Mouse (Mus musculus) spleen, postnatal 10 days (tissue): ENCODE results near the gene Sh3bp4.

ENCODE experiments used
- DNase-seq, 2 experiments: peaks; one replicate each; pipeline ENCODE4 v3.0.0; 2021 to 2022; ENCODE audit warnings: low spot score in 2 of 2

Gene Sh3bp4

GRCm38 (mm10) chr1:89070103-89070700 lies at the start of gene Sh3bp4:
TSS of gene Sh3bp4 (plus strand) at chr1:89070415.
- peak; percentile 64 to 92 for DNase-seq

GRCm38 (mm10) chr1:89022997-89023396 lies 47.2 kb upstream of the Sh3bp4 start:
- DNase-seq: no peak

- no peak for DNase-seq
Measured at GRCm38 (mm10) chr1:89024696-89025612, 45.3 kb upstream of the Sh3bp4 start.

GRCm38 (mm10) chr1:89026040-89026439 lies 44.2 kb upstream of the Sh3bp4 start:
- DNase-seq: no peak

- DNase-seq: no peak
Measured at GRCm38 (mm10) chr1:89029136-89029927, 40.9 kb upstream of the Sh3bp4 start.

GRCm38 (mm10) chr1:89033661-89034060 lies 36.6 kb upstream of the Sh3bp4 start:
- DNase-seq: no peak

- DNase-seq: no peak
Measured at GRCm38 (mm10) chr1:89034061-89034460, 36.2 kb upstream of the Sh3bp4 start.

GRCm38 (mm10) chr1:89035115-89035514 lies 35.1 kb upstream of the Sh3bp4 start:
- no peak for DNase-seq

- no peak for DNase-seq
Measured at GRCm38 (mm10) chr1:89039836-89040235, 30.4 kb upstream of the Sh3bp4 start.

GRCm38 (mm10) chr1:89041290-89041689 lies 28.9 kb upstream of the Sh3bp4 start:
- no peak for DNase-seq

- no peak for DNase-seq
Measured at GRCm38 (mm10) chr1:89042081-89042480, 28.1 kb upstream of the Sh3bp4 start.

- no peak for DNase-seq
Measured at GRCm38 (mm10) chr1:89042956-89043355, 27.3 kb upstream of the Sh3bp4 start.

GRCm38 (mm10) chr1:89045403-89045802 lies 24.8 kb upstream of the Sh3bp4 start:
- no peak for DNase-seq

GRCm38 (mm10) chr1:89049506-89049905 lies 20.7 kb upstream of the Sh3bp4 start:
- DNase-seq: no peak

- DNase-seq: no peak
Measured at GRCm38 (mm10) chr1:89056175-89056574, 14.0 kb upstream of the Sh3bp4 start.

GRCm38 (mm10) chr1:89057430-89057829 lies 12.8 kb upstream of the Sh3bp4 start:
- DNase-seq: no peak

- no peak for DNase-seq
Measured at GRCm38 (mm10) chr1:89058011-89058410, 12.2 kb upstream of the Sh3bp4 start.

GRCm38 (mm10) chr1:89062977-89063376 lies 7.2 kb upstream of the Sh3bp4 start:
- DNase-seq: no peak

- no peak for DNase-seq
Measured at GRCm38 (mm10) chr1:89063800-89064199, 6.4 kb upstream of the Sh3bp4 start.

GRCm38 (mm10) chr1:89068812-89069211 lies 1.4 kb upstream of the Sh3bp4 start:
- no peak for DNase-seq

- DNase-seq: peak; percentile 6 to 34
Measured at GRCm38 (mm10) chr1:89069479-89070102, 624 bp upstream of the Sh3bp4 start.

GRCm38 (mm10) chr1:89070871-89071361 lies 701 bp downstream of the Sh3bp4 start:
- peak in 1 of 2 experiments; percentile 18 for DNase-seq
